Mouse (Mus musculus): ENCODE measurements at regions not wholly inside any gene's neighbourhood (a gene's known extent, or its start where the extent isn't known, plus 50 kb on each side); places are given as distances from the start of the nearest gene placed in this dataset.

GRCm38 (mm10) chr4:81217979-81218378, 224.6 kb downstream of the Mpdz start:
- Histone ChIP-seq H3K4me2 (replicated peaks) (no peak overlapping the region), H3K36me3 (no peaks in the 10 kb centered on the region), H3K27me3 (no peaks in the 10 kb centered on the region), H3K9me3 (no peaks in the 10 kb centered on the region), H3K4me3 (no peak overlapping the region), H3K27ac (no peak overlapping the region), H3K4me1 (peaks cover 9% of the 10 kb centered on the region; the same call in 1 of the 2 replicates), H3K9ac (no peak overlapping the region)
- ATAC-seq (ENCODE audit: insufficient number of reproducible peaks, insufficient read depth, low FRiP score, low TSS enrichment): no peak
- WGBS: 40% methylated on average over 11 of the region's 11 CpGs

- no peak overlapping the region for H3K9ac ChIP-seq
- peaks cover 5% of the 10 kb centered on the region; the same call in 1 of the 2 replicates for H3K4me1 ChIP-seq
- H3K4me3 ChIP-seq: no peak overlapping the region
- H3K36me3 ChIP-seq: no peaks in the 10 kb centered on the region
- no peak overlapping the region for H3K27ac ChIP-seq
- WGBS: 75% methylated on average over 6 of the region's 6 CpGs
- no peak overlapping the region for H3K4me2 ChIP-seq (replicated peaks)
- no peaks in the 10 kb centered on the region for H3K27me3 ChIP-seq
- no peaks in the 10 kb centered on the region for H3K9me3 ChIP-seq
- no peak for ATAC-seq (ENCODE audit: insufficient number of reproducible peaks, insufficient read depth, low FRiP score, low TSS enrichment)
These were observed 220.6 kb downstream of the Mpdz start for GRCm38 (mm10) chr4:81222034-81222433.

- H3K36me3 ChIP-seq: no peaks in the 10 kb centered on the region
- H3K27ac ChIP-seq: no peak overlapping the region
- ATAC-seq (ENCODE audit: insufficient number of reproducible peaks, insufficient read depth, low FRiP score, low TSS enrichment): no peak
- no peaks in the 10 kb centered on the region for H3K27me3 ChIP-seq
- 51% methylated on average over 5 of the region's 5 CpGs for WGBS
- H3K9me3 ChIP-seq: no peaks in the 10 kb centered on the region
- no peak overlapping the region for H3K4me3 ChIP-seq
- peaks cover 5% of the 10 kb centered on the region; the same call in 1 of the 2 replicates for H3K4me1 ChIP-seq
- H3K9ac ChIP-seq: no peak overlapping the region
- H3K4me2 ChIP-seq (replicated peaks): no peak overlapping the region
These were observed 220.0 kb downstream of the Mpdz start for GRCm38 (mm10) chr4:81222468-81223175.
